Mouse (Mus musculus) WW6 (cell line): ENCODE results near the gene Mepe.

Source experiments
- DNase-seq: peaks from one replicate; pipeline ENCODE4 v3.0.0-alpha.2; 2013; ENCODE audit warnings: low read depth, low spot score

Mepe gene

GRCm38 (mm10) chr5:104325029-104325428, at the start of gene Mepe:
Mepe (plus strand) TSS chr5:104325329.
- no peak for DNase-seq

- DNase-seq, result no peak
These were observed 30.9 kb upstream of the Mepe start for GRCm38 (mm10) chr5:104294201-104294600.

GRCm38 (mm10) chr5:104298994-104299393, 26.1 kb upstream of the Mepe start, which contains the start of gene Ibsp:
Ibsp (plus strand) TSS chr5:104299171.
- no peak for DNase-seq

GRCm38 (mm10) chr5:104314073-104314472, 11.1 kb upstream of the Mepe start:
- no peak for DNase-seq

- DNase-seq, result no peak
These were observed 1.8 kb downstream of the Mepe start for GRCm38 (mm10) chr5:104326884-104327283.

- DNase-seq, result no peak
These were observed 2.3 kb downstream of the Mepe start for GRCm38 (mm10) chr5:104327389-104327788.

GRCm38 (mm10) chr5:104327876-104328275, 2.7 kb downstream of the Mepe start:
- no peak for DNase-seq

- DNase-seq, result no peak
These were observed 3.3 kb downstream of the Mepe start for GRCm38 (mm10) chr5:104328317-104328850.

- no peak for DNase-seq
These were observed 4.3 kb downstream of the Mepe start for GRCm38 (mm10) chr5:104329381-104329780.

GRCm38 (mm10) chr5:104330088-104330487, 5.0 kb downstream of the Mepe start:
- DNase-seq, result no peak

- no peak for DNase-seq
These were observed 7.2 kb downstream of the Mepe start for GRCm38 (mm10) chr5:104332296-104332695.

GRCm38 (mm10) chr5:104333231-104333640, 8.1 kb downstream of the Mepe start:
- DNase-seq, result peak; percentile 38

- DNase-seq, result no peak
These were observed 8.5 kb downstream of the Mepe start for GRCm38 (mm10) chr5:104333643-104334042.

GRCm38 (mm10) chr5:104334516-104334915, 9.4 kb downstream of the Mepe start:
- no peak for DNase-seq

GRCm38 (mm10) chr5:104335962-104336361, 10.8 kb downstream of the Mepe start:
- DNase-seq, result no peak

GRCm38 (mm10) chr5:104337491-104337890, 12.4 kb downstream of the Mepe start:
- DNase-seq, result no peak

GRCm38 (mm10) chr5:104339009-104339408, 13.9 kb downstream of the Mepe start:
- no peak for DNase-seq

GRCm38 (mm10) chr5:104339706-104340512, 14.8 kb downstream of the Mepe start:
- peak; percentile 39 for DNase-seq

GRCm38 (mm10) chr5:104340513-104340829, 15.3 kb downstream of the Mepe start:
- DNase-seq, result no peak

GRCm38 (mm10) chr5:104342881-104343280, 17.8 kb downstream of the Mepe start:
- no peak for DNase-seq

- DNase-seq, result no peak
These were observed 19.6 kb downstream of the Mepe start for GRCm38 (mm10) chr5:104344526-104345240.

- DNase-seq, result no peak
These were observed 20.1 kb downstream of the Mepe start for GRCm38 (mm10) chr5:104345241-104345630.

GRCm38 (mm10) chr5:104351041-104351440, 25.9 kb downstream of the Mepe start:
- no peak for DNase-seq
